Mouse (Mus musculus): Measurements from ENCODE around the gene Treh.

DNA sequence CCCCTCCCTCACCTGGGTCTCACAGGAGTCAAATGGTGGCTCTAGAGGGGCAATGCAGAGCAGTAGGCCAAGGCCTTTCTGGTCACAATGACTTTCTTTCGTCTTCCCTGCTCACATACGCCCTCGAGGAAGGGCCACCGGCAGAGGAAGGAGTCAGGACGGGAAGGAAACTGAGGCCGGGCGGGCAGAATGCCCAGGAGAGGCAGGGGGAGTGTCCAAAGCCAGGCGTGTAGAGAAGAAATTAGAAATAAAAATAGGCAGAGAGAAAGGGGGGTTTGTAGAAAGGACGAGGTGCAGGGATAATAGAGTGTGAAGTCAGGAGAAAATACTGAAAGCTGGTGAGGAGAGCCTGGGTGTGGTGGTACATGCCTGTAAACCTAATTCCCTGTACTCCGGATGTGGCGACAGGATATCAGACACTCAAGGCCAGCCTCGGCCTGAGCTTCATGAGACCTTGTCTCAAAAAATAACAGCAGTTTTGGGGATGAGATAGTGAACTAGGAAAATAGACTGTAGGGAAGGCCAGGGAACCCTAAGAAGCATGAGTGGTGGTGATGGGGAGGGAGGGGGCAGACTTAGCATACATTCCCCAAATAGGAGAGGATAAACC is 60.0 kb downstream of the Treh start:
- no peak for TF ChIP-seq CTCF (IDR thresholded peaks at IDR 0.05; ENCODE audit: extremely low read depth, insufficient read depth, low read length)
- no peak for TF ChIP-seq POLR2A (IDR thresholded peaks at IDR 0.05; ENCODE audit: extremely low read depth, insufficient read depth, low read length)

Measured in cortical plate, adult 2 months (tissue).